Mouse (Mus musculus): ENCODE data around the gene Piezo1. TPM values are rescaled to one million over a fixed set of nuclear protein-coding genes. Genes with fewer than 3 reads are reported as not detected.

The Piezo1 gene
- polyA plus RNA-seq, 1 experiment: 32.1 TPM

- Histone ChIP-seq H3K4me1 (ENCODE audit: control insufficient read depth, insufficient read depth, low read length) (no peaks in the 10 kb centered on the region), H3K4me3 (ENCODE audit: insufficient read depth, low read length) (no peak overlapping the region), H3K27ac (ENCODE audit: insufficient read depth, low read depth, low read length) (no peak overlapping the region)
- TF ChIP-seq CTCF (IDR thresholded peaks at IDR 0.05; ENCODE audit: low read depth, low read length) (no peak), POLR2A (IDR thresholded peaks at IDR 0.05; ENCODE audit: borderline replicate concordance, low read depth, low read length) (no peak)
These were observed 67.3 kb downstream of the Piezo1 start for GRCm38 (mm10) chr8:122483877-122484276.

GRCm38 (mm10) chr8:122482448-122482847 lies 68.7 kb downstream of the Piezo1 start:
- H3K27ac ChIP-seq (ENCODE audit: insufficient read depth, low read depth, low read length): no peak overlapping the region
- no peak for TF ChIP-seq POLR2A (IDR thresholded peaks at IDR 0.05; ENCODE audit: borderline replicate concordance, low read depth, low read length)
- TF ChIP-seq CTCF (IDR thresholded peaks at IDR 0.05; ENCODE audit: low read depth, low read length): no peak
- H3K4me3 ChIP-seq (ENCODE audit: insufficient read depth, low read length): no peak overlapping the region
- H3K4me1 ChIP-seq (ENCODE audit: control insufficient read depth, insufficient read depth, low read length): no peaks in the 10 kb centered on the region

GRCm38 (mm10) chr8:122475580-122476320 lies 75.4 kb downstream of the Piezo1 start, which contains the start of the genes Rnf166 and Ctu2:
Gene Rnf166 (minus strand): TSS chr8:122476064.
Gene Ctu2 (plus strand): TSS chr8:122476143.
- H3K4me1 ChIP-seq (ENCODE audit: control insufficient read depth, insufficient read depth, low read length): peaks cover 18% of the 10 kb centered on the region
- H3K4me3 ChIP-seq (ENCODE audit: insufficient read depth, low read length): peak within 1 kb of the TSS; percentile 85
- peak within 1 kb of the TSS; percentile 83 for H3K27ac ChIP-seq (ENCODE audit: insufficient read depth, low read depth, low read length)
- TF ChIP-seq CTCF (IDR thresholded peaks at IDR 0.05; ENCODE audit: low read depth, low read length) (no peak), POLR2A (IDR thresholded peaks at IDR 0.05; ENCODE audit: borderline replicate concordance, low read depth, low read length) (no peak)

- no peak for TF ChIP-seq POLR2A (IDR thresholded peaks at IDR 0.05; ENCODE audit: borderline replicate concordance, low read depth, low read length)
- no peak for TF ChIP-seq CTCF (IDR thresholded peaks at IDR 0.05; ENCODE audit: low read depth, low read length)
- Histone ChIP-seq H3K27ac (ENCODE audit: insufficient read depth, low read depth, low read length) (peak overlapping the region; percentile 83), H3K4me1 (ENCODE audit: control insufficient read depth, insufficient read depth, low read length) (peaks cover 21% of the 10 kb centered on the region), H3K4me3 (ENCODE audit: insufficient read depth, low read length) (peak overlapping the region; percentile 85)
These were observed 76.1 kb downstream of the Piezo1 start for GRCm38 (mm10) chr8:122474951-122475560.

- TF ChIP-seq POLR2A (IDR thresholded peaks at IDR 0.05; ENCODE audit: borderline replicate concordance, low read depth, low read length) (no peak), CTCF (IDR thresholded peaks at IDR 0.05; ENCODE audit: low read depth, low read length) (no peak)
- Histone ChIP-seq H3K27ac (ENCODE audit: insufficient read depth, low read depth, low read length) (peak overlapping the region; percentile 83), H3K4me3 (ENCODE audit: insufficient read depth, low read length) (peak overlapping the region; percentile 85), H3K4me1 (ENCODE audit: control insufficient read depth, insufficient read depth, low read length) (peaks cover 21% of the 10 kb centered on the region)
These were observed 77.2 kb downstream of the Piezo1 start for GRCm38 (mm10) chr8:122473911-122474421.

- TF ChIP-seq CTCF (IDR thresholded peaks at IDR 0.05; ENCODE audit: low read depth, low read length): no peak; the same call in 1 of the 2 replicates
- H3K4me3 ChIP-seq (ENCODE audit: insufficient read depth, low read length): no peak overlapping the region
- H3K27ac ChIP-seq (ENCODE audit: insufficient read depth, low read depth, low read length): no peak overlapping the region
- H3K4me1 ChIP-seq (ENCODE audit: control insufficient read depth, insufficient read depth, low read length): peaks cover 16% of the 10 kb centered on the region
These were observed 80.4 kb downstream of the Piezo1 start for GRCm38 (mm10) chr8:122470691-122471090.

GRCm38 (mm10) chr8:122469965-122470364 lies 81.2 kb downstream of the Piezo1 start:
- Histone ChIP-seq H3K27ac (ENCODE audit: insufficient read depth, low read depth, low read length) (no peak overlapping the region), H3K4me1 (ENCODE audit: control insufficient read depth, insufficient read depth, low read length) (peaks cover 19% of the 10 kb centered on the region), H3K4me3 (ENCODE audit: insufficient read depth, low read length) (no peak overlapping the region)
- no peak for TF ChIP-seq CTCF (IDR thresholded peaks at IDR 0.05; ENCODE audit: low read depth, low read length)

GRCm38 (mm10) chr8:122469407-122469806 lies 81.7 kb downstream of the Piezo1 start:
- Histone ChIP-seq H3K4me1 (ENCODE audit: control insufficient read depth, insufficient read depth, low read length) (peaks cover 19% of the 10 kb centered on the region), H3K4me3 (ENCODE audit: insufficient read depth, low read length) (no peak overlapping the region), H3K27ac (ENCODE audit: insufficient read depth, low read depth, low read length) (no peak overlapping the region)
- TF ChIP-seq CTCF (IDR thresholded peaks at IDR 0.05; ENCODE audit: low read depth, low read length) (no peak), POLR2A (IDR thresholded peaks at IDR 0.05; ENCODE audit: borderline replicate concordance, low read depth, low read length) (no peak)

- Histone ChIP-seq H3K4me3 (ENCODE audit: insufficient read depth, low read length) (no peak overlapping the region), H3K4me1 (ENCODE audit: control insufficient read depth, insufficient read depth, low read length) (peaks cover 21% of the 10 kb centered on the region), H3K27ac (ENCODE audit: insufficient read depth, low read depth, low read length) (no peak overlapping the region)
- TF ChIP-seq CTCF (IDR thresholded peaks at IDR 0.05; ENCODE audit: low read depth, low read length) (no peak), POLR2A (IDR thresholded peaks at IDR 0.05; ENCODE audit: borderline replicate concordance, low read depth, low read length) (no peak)
These were observed 83.3 kb downstream of the Piezo1 start for GRCm38 (mm10) chr8:122467816-122468215.

- peaks cover 18% of the 10 kb centered on the region for H3K4me1 ChIP-seq (ENCODE audit: control insufficient read depth, insufficient read depth, low read length)
- no peak overlapping the region for H3K27ac ChIP-seq (ENCODE audit: insufficient read depth, low read depth, low read length)
- no peak overlapping the region for H3K4me3 ChIP-seq (ENCODE audit: insufficient read depth, low read length)
- no peak for TF ChIP-seq POLR2A (IDR thresholded peaks at IDR 0.05; ENCODE audit: borderline replicate concordance, low read depth, low read length)
- no peak for TF ChIP-seq CTCF (IDR thresholded peaks at IDR 0.05; ENCODE audit: low read depth, low read length)
These were observed 86.1 kb downstream of the Piezo1 start for GRCm38 (mm10) chr8:122464985-122465384.

Data from bone marrow macrophage, adult 2 months (primary cell).